Mouse (Mus musculus) adipose tissue, adult 10 weeks (tissue): ENCODE measurements around the gene Gm2310. TPM values are rescaled to one million over a fixed set of nuclear protein-coding genes. Genes with fewer than 3 reads are reported as not detected.

Experiments used
- polyA plus RNA-seq: library from polyadenylated mRNA; stranded (reverse); fragments of 350-450 nt; fragmentation: Illumina TruSeq; extraction: RNeasy Lipid Tissue Mini Kit (QIAGEN cat#74804); gene quantifications from one replicate; pipeline ENCODE4 v1.2.3, GENCODE M21; 2014; ENCODE audit warnings: low read depth, low replicate concordance

The Gm2310 gene
- polyA plus RNA-seq, result not detected

DNA sequence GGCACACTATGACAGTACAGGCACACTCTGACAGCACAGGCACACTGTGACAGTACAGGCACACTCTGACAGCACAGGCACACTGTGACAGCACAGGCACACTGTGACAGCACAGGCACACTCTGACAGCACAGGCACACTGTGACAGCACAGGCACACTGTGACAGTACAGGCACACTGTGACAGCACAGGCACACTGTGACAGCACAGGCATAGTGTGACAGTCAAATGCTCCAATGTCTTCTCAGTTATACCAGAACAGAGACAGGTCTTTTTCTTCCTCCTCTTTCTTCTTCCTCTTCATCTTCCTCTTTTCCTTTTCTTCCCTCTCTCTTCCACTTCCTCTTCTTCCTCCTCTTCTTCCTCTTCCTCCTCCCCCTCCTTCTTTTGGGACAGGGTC is at the start of gene Gm2310:
Gm2310 (minus strand) TSS at position 101 of the 400 bp plus-strand sequence.

Other genes with a start within 250 kb of the Gm2310 start
- 15.9 TPM for gene Nipbl, start 75.5 kb downstream of the Gm2310 start, polyA plus RNA-seq
- gene Slc1a3, start 190.8 kb upstream of the Gm2310 start, polyA plus RNA-seq, result 59.9 TPM